Mouse (Mus musculus): ENCODE measurements around the gene Ubr1. TPM values are rescaled to one million over a fixed set of nuclear protein-coding genes. Genes with fewer than 3 reads are reported as not detected.

Ubr1 gene
- polyA plus RNA-seq, 1 experiment from 2014 or later, result 18.3 TPM

GRCm38 (mm10) chr2:120850424-120851082, 120.0 kb downstream of the Ubr1 start, which contains the start of gene Ttbk2:
Ttbk2 (minus strand) TSS chr2:120850604.
- peak; percentile 100 for ATAC-seq (ENCODE audit: extremely low read depth, insufficient number of reproducible peaks, low FRiP score, low TSS enrichment)
- peak within 1 kb of the TSS; percentile 65 for H3K27ac ChIP-seq (replicated peaks)
- H3K4me2 ChIP-seq, result peak within 1 kb of the TSS; percentile 80
- peak within 1 kb of the TSS; percentile 79 for H3K4me3 ChIP-seq
- peaks cover 14% of the 10 kb centered on the region for H3K4me1 ChIP-seq
- no peaks in the 10 kb centered on the region for H3K9me3 ChIP-seq
- peak within 1 kb of the TSS; percentile 91 for H3K9ac ChIP-seq
- WGBS, result under 1% methylated on average over 39 of the region's 39 CpGs
- H3K36me3 ChIP-seq, result no peaks in the 10 kb centered on the region
- no peaks in the 10 kb centered on the region for H3K27me3 ChIP-seq (replicated peaks)

- H3K27ac ChIP-seq (replicated peaks), result peak within 1 kb of the TSS; percentile 65
- no peaks in the 10 kb centered on the region for H3K36me3 ChIP-seq
- WGBS, result under 1% methylated on average over 54 of the region's 71 CpGs
- H3K4me3 ChIP-seq, result peak within 1 kb of the TSS; percentile 79
- H3K9me3 ChIP-seq, result no peaks in the 10 kb centered on the region
- peak; percentile 56 for ATAC-seq (ENCODE audit: extremely low read depth, insufficient number of reproducible peaks, low FRiP score, low TSS enrichment)
- peak within 1 kb of the TSS; percentile 80 for H3K4me2 ChIP-seq
- peak within 1 kb of the TSS; percentile 91 for H3K9ac ChIP-seq
- H3K27me3 ChIP-seq (replicated peaks), result no peaks in the 10 kb centered on the region
- H3K4me1 ChIP-seq, result peaks cover 14% of the 10 kb centered on the region
These were observed 120.8 kb downstream of the Ubr1 start, which contains the start of gene Cdan1 for GRCm38 (mm10) chr2:120849449-120850423. Cdan1 (minus strand) TSS chr2:120850128.

- no peaks in the 10 kb centered on the region for H3K27me3 ChIP-seq (replicated peaks)
- H3K4me1 ChIP-seq, result peaks cover 21% of the 10 kb centered on the region
- no peak overlapping the region for H3K4me3 ChIP-seq
- no peak overlapping the region for H3K9ac ChIP-seq
- no peak overlapping the region for H3K4me2 ChIP-seq
- H3K36me3 ChIP-seq, result no peaks in the 10 kb centered on the region
- no peaks in the 10 kb centered on the region for H3K9me3 ChIP-seq
- ATAC-seq (ENCODE audit: extremely low read depth, insufficient number of reproducible peaks, low FRiP score, low TSS enrichment), result no peak
- no peak overlapping the region for H3K27ac ChIP-seq (replicated peaks)
- WGBS, result 91% methylated on average over 1 of the region's 1 CpGs
These were observed 125.2 kb downstream of the Ubr1 start for GRCm38 (mm10) chr2:120845280-120845679.

- no peak overlapping the region for H3K9ac ChIP-seq
- H3K27me3 ChIP-seq (replicated peaks), result no peaks in the 10 kb centered on the region
- H3K36me3 ChIP-seq, result no peaks in the 10 kb centered on the region
- no peak overlapping the region for H3K27ac ChIP-seq (replicated peaks)
- H3K4me1 ChIP-seq, result peaks cover 20% of the 10 kb centered on the region
- ATAC-seq (ENCODE audit: extremely low read depth, insufficient number of reproducible peaks, low FRiP score, low TSS enrichment), result no peak
- 42% methylated on average over 4 of the region's 4 CpGs for WGBS
- no peak overlapping the region for H3K4me2 ChIP-seq
- no peaks in the 10 kb centered on the region for H3K9me3 ChIP-seq
- H3K4me3 ChIP-seq, result no peak overlapping the region
These were observed 126.5 kb downstream of the Ubr1 start for GRCm38 (mm10) chr2:120843990-120844389.

- no peak for ATAC-seq (ENCODE audit: extremely low read depth, insufficient number of reproducible peaks, low FRiP score, low TSS enrichment)
- 82% methylated on average over 1 of the region's 1 CpGs for WGBS
- no peak overlapping the region for H3K4me3 ChIP-seq
These were observed 129.3 kb downstream of the Ubr1 start for GRCm38 (mm10) chr2:120841211-120841610.

GRCm38 (mm10) chr2:120835167-120835566, 135.3 kb downstream of the Ubr1 start:
- Histone ChIP-seq H3K4me1 (peaks cover 9% of the 10 kb centered on the region), H3K9ac (no peak overlapping the region), H3K9me3 (no peaks in the 10 kb centered on the region), H3K4me3 (no peak overlapping the region), H3K27ac (replicated peaks) (no peak overlapping the region), H3K4me2 (no peak overlapping the region), H3K27me3 (replicated peaks) (no peaks in the 10 kb centered on the region), H3K36me3 (peaks cover 12% of the 10 kb centered on the region)
- no peak for ATAC-seq (ENCODE audit: extremely low read depth, insufficient number of reproducible peaks, low FRiP score, low TSS enrichment)
- WGBS, result 94% methylated on average over 4 of the region's 4 CpGs

More at GRCm38 (mm10) chr2:120841211-120841610, 129.3 kb downstream of the Ubr1 start:
- H3K36me3 ChIP-seq, result no peaks in the 10 kb centered on the region
- no peak overlapping the region for H3K4me2 ChIP-seq
- H3K4me1 ChIP-seq, result peaks cover 20% of the 10 kb centered on the region
- H3K9ac ChIP-seq, result no peak overlapping the region
- H3K27ac ChIP-seq (replicated peaks), result no peak overlapping the region
- H3K27me3 ChIP-seq (replicated peaks), result no peaks in the 10 kb centered on the region
- no peaks in the 10 kb centered on the region for H3K9me3 ChIP-seq

- 0 out of 2 replicates have a peak, but pooled peaks cover 2% of the 10 kb centered on the region for H3K4me1 ChIP-seq
- no peak overlapping the region for H3K9ac ChIP-seq
- no peak for ATAC-seq (ENCODE audit: extremely low read depth, insufficient number of reproducible peaks, low FRiP score, low TSS enrichment)
- H3K27me3 ChIP-seq (replicated peaks), result no peaks in the 10 kb centered on the region
- H3K4me3 ChIP-seq, result no peak overlapping the region
- no peaks in the 10 kb centered on the region for H3K9me3 ChIP-seq
- H3K27ac ChIP-seq (replicated peaks), result no peak overlapping the region
- no peak overlapping the region for H3K4me2 ChIP-seq
- 49% methylated on average over 1 of the region's 1 CpGs for WGBS
- H3K36me3 ChIP-seq, result peaks cover 12% of the 10 kb centered on the region; the same call in 1 of the 2 replicates
These were observed 143.4 kb downstream of the Ubr1 start for GRCm38 (mm10) chr2:120826936-120827638.

Small RNA genes lying within 50 kb of the gene (microRNA-seq; reads per million reads assigned to microRNA genes)
- gene Gm44325, result not detected

Other genes with a start within 250 kb of the Ubr1 start
- gene Cdan1, start 120.6 kb downstream of the Ubr1 start, polyA plus RNA-seq (2015; fragmentation: Nextera tagmentation; extraction: Ambion mirVana), result 5.3 and 5.5 TPM in 2 replicates
- gene Ttbk2, start 120.1 kb downstream of the Ubr1 start, polyA plus RNA-seq (2015; fragmentation: Nextera tagmentation; extraction: Ambion mirVana), result 2.4 and 2.6 TPM in 2 replicates
- gene Tmem62, start 6.3 kb upstream of the Ubr1 start, polyA plus RNA-seq (2015; fragmentation: Nextera tagmentation; extraction: Ambion mirVana), result 1.9 and 2.3 TPM in 2 replicates
- gene Ccndbp1, start 37.7 kb upstream of the Ubr1 start, polyA plus RNA-seq (2015; fragmentation: Nextera tagmentation; extraction: Ambion mirVana), result 37.3 and 38.3 TPM in 2 replicates
- gene Epb42, start 66.4 kb upstream of the Ubr1 start, polyA plus RNA-seq (2015; fragmentation: Nextera tagmentation; extraction: Ambion mirVana), result 7.2 and 8.5 TPM in 2 replicates
- 0.16 TPM in 1 of 2 replicates, not detected in the other for gene Tgm5, start 115.1 kb upstream of the Ubr1 start, polyA plus RNA-seq (2015; fragmentation: Nextera tagmentation; extraction: Ambion mirVana)
- not detected in 2 replicates for gene Tgm7, start 139.1 kb upstream of the Ubr1 start, polyA plus RNA-seq (2015; fragmentation: Nextera tagmentation; extraction: Ambion mirVana)
- gene Adal, start 169.7 kb upstream of the Ubr1 start, polyA plus RNA-seq (2015; fragmentation: Nextera tagmentation; extraction: Ambion mirVana), result 11.1 and 11.3 TPM in 2 replicates
- gene Lcmt2, start 169.9 kb upstream of the Ubr1 start, polyA plus RNA-seq (2015; fragmentation: Nextera tagmentation; extraction: Ambion mirVana), result 14.3 and 16.3 TPM in 2 replicates
- 32.4 and 32.5 TPM in 2 replicates for gene Tubgcp4, start 199.9 kb upstream of the Ubr1 start, polyA plus RNA-seq (2015; fragmentation: Nextera tagmentation; extraction: Ambion mirVana)
- 5.3 and 5.8 TPM in 2 replicates for gene Zscan29, start 200.4 kb upstream of the Ubr1 start, polyA plus RNA-seq (2015; fragmentation: Nextera tagmentation; extraction: Ambion mirVana)